Mouse (Mus musculus) large intestine, adult 2 months (tissue): ENCODE results near the gene Smad3. TPM values are rescaled to one million over a fixed set of nuclear protein-coding genes. Genes with fewer than 3 reads are reported as not detected.

Experiments
- DNase-seq: peaks from one replicate; pipeline ENCODE4 v3.0.0-alpha.2; 2012; ENCODE audit warnings: low read depth, low spot score
- WGBS: fragments of 180-500 bp; shearing (Covaris S2); methylation state at CpG from one replicate; pipeline ENCODE4 v1.1.7; 2018; 5-methylcytosine and 5-hydroxymethylcytosine counted together
- polyA plus RNA-seq: library from polyadenylated mRNA; depleted of rRNA; stranded (reverse); fragments of >200 nt; gene quantifications from 2 replicates; pipeline ENCODE4 v1.2.3, GENCODE M21; 2012

Smad3 gene
- polyA plus RNA-seq, 1 experiment, result 16.2 TPM

DNA sequence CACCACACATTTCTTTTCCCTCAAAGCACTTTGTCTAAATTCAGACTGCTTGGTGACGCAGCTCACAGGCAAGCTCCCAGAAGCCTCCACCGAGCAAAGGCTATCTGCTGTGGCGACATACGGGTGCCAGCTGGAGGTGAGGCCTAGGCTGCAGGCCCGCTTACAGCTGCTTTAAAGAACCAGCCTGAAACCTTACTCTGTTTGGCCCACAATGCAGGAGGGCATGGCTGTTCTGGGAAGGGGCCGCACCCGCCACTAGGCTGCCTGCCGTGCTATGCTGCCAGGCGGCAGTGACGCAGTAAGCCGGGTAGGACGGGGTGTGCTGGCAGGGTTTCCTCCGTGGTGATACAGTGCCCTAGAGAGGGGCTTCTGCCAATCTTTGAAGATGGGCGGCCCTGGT is 106.9 kb downstream of the Smad3 start:
- WGBS, result 79% methylated on average over 14 of the region's 14 CpGs
- DNase-seq, result no peak

DNA sequence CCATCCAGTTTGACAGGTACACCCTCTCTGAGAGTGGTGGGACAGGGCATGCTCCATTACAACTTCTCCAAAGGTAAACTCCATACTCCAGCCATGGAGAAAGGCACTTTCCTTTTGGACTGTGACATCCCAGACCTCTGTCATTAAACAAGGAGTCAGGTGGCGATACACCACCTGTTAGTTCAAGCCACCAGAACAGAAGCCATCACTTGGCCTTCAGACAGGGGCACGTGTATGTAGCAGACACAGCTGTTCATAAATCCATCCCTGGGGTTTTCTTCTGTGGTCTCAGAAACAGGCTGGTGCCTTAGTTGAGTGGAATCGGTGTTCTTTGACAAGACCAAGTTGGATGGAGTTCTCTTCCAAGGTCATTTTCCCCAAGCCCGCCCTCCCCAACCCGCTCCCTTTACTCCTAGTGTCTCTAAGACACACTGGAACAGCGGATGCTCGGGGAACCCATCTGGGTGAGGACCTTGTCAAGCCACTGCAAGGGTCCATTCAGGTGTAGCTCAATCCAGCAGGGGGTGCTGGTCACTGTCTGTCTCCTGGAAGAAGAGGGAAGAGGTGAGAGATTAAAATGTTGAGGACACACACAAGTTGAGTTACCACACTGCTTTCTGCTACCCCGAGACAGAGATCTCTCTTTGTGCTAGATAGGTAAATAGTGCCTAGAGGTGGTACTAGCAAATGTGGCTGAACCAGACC is 107.8 kb downstream of the Smad3 start:
- 86% methylated on average over 8 of the region's 8 CpGs for WGBS
- DNase-seq, result no peak

DNA sequence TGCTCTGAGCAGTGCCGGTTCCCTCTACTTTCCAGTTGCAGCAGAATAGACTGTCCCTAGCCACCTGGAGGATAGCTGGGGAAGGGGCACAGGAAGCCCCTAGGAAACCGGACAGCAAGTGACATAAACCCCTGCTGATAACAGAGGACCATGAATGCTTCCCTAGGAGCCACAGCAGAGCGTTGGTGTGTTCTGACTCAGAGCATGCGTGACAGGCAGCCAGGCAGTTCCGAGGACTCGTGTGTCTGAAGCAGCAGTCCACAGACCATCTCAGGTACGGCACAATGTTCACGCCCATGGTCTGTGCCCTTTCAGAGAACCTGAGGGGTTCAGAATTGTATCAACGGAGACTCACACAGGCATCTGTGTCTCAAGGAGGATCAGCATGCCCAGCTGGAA is 109.3 kb downstream of the Smad3 start:
- no peak for DNase-seq
- WGBS, result 86% methylated on average over 9 of the region's 9 CpGs

DNA sequence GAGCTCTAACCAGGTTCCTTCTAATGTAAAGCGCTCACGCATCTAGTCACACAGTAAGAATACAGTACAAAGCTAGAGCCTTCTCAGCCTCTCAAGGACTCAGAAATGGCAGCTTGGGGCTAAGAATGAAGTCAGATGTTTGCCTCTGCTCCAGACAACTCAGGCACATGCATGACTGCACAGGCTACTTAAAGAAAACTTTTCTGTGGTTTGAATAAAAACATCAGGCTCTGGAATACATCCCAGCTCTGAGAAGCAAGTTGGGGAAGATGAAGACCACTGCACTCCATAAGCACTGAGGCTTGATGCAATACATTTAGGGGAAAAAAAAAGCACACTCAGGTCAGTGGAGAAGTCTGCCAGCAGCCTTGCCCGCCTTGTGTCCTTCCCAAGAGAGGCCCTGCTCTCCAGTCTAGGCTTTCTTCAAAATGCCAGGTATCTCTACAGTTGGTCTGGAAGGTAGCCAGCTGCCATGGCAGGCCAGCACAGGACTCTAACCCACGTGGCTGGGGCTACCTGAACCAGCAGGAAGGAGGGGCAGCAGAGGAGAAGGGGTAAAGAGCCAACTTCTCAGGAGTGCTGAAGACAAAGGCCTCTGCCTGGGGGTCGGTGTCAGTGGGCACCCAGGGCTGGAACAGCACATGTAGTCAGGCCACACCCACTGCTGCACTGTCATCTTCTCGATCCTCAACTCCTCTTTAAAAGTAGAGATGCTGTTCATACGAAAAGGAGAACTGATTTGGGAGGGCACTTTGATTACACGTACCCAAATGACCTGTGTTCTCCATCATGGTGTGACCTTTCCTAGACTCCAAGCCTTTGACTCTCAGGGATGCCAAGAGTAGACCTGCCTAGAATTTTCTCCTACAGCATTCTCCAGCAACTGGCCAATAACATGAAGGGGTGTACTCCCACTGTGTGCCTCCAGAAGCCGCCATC is 109.9 kb downstream of the Smad3 start:
- 71% methylated on average over 9 of the region's 9 CpGs for WGBS

DNA sequence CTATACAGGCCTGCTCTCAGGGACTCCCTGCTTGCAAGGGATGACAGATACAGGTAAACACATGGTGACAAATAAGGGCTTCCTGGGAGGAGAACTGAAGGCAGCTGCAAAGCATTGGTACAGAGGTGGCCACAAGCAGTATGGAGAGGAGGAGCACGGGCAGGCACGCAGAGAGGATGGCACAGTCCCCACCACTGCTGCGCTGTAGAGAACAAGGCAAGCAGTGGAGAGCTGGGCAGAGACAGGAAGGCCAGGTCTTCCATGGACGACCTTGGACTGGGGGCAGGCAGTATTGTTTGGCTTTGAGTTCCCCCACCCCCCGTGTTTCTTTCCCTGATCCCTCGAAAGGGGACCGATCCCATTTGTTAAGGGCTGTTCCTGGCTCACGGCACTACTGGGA is 112.7 kb downstream of the Smad3 start:
- DNase-seq, result no peak
- 80% methylated on average over 8 of the region's 8 CpGs for WGBS

More for the DNA sequence above, 109.9 kb downstream of the Smad3 start:
- DNase-seq, result no peak

DNA sequence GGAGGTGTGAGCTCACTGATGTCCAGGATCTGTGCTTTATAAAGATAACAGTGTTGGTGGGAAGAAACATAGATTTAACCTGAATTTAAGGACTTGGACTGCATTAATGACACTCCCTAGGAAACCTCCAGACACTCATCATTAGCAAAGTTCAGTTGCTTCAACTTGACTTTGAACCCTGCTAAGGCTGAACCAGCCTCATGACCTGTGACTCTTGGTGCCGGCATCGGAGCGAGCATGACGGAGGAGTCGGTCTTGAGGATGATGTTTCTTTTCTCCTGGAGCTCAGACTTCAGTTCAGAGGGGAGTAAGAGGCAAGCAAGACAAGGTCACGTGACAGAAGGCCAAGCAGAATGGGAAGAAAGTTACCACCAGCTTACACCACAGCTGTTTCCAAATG is 113.8 kb downstream of the Smad3 start:
- WGBS, result 92% methylated on average over 6 of the region's 6 CpGs
- no peak for DNase-seq

DNA sequence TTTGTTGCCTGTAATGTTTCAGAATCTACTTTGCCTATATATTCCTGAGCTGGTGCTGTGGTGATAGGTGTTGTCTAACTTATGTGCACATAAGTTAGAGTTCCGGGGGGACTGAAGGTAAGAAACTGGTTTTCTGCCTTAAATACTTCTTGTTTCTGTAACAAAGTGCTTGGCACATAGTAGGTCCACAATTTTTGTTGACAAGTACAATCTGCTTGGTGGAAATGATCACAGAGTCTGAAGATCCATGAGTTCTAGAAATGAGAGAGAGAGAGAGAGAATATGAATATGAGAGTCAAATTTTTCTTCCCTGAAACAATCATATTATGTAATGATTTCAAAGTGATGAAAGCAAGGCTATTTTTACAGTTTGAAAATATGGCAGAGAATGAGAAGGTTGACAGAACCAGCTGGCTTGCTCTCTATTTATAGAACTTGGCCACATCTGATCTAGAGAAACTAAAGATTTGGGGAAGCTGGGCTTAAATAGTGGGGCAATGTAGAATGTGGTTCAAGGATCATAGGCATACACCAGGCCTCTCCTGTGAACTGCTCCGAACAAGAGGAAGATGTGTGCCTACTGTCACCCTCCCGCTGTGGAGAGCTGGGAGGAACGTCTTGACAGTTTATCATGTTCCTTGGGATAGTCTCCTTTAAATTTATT is 115.7 kb downstream of the Smad3 start:
- 81% methylated on average over 4 of the region's 4 CpGs for WGBS
- no peak for DNase-seq

DNA sequence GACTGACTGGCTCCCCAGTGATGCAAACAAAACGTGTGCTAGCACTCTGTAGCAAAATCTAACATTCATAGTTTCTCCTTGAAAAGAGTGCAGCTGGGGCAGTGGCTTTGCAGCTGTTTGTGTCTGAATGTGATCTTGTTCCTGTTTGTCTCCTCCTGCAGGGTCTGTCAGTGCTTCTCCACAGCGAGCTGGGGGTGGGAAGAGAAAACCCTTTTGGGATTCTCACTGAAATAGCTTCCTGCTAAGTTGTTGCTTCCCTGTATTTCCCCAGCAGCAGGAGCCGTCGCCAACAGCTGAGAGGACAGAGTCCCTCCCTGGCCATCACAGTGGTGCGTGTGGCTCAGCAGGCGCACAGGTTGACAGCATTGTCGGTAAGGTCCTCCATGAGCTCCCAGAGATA is 121.7 kb downstream of the Smad3 start:
- no peak for DNase-seq
- 83% methylated on average over 7 of the region's 7 CpGs for WGBS

DNA sequence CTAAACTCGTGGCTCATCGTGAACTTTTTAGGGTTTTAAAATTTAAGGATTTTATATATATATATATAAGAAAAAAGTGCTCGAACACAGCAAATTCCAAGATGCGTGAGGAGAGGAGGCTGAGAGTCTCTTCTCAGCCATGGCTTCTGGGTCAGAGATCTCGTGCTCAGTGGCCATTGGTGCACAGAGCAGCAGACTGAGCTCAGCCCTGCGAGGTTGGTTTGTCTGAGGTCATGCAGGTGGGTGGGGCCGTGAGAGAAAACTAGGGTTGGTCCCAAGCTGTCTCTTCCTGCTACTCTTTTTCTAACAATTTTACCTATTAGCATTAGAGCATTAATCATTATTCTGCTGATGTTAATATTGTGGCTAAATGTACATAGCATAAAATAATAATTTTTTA is 124.5 kb downstream of the Smad3 start:
- no peak for DNase-seq
- 73% methylated on average over 7 of the region's 7 CpGs for WGBS

DNA sequence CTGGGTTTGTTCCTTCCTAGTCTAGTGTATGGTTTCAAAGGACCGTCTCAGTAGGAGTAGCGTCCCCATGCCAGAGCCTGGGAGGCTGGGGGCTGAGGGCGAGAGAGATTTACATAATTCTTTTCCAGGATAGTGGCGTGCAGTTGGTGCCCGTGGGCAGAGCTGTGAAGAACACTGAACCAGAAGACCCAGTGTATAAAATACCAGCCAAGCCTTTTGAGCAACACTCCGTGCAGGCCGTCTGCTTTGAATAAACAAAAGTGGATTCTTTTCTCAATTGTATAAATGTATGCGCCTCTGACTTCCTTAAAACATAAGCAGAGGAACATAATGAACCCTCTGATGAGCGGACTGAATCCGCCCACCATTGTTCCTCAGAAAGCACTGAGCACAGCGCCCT is 124.9 kb downstream of the Smad3 start:
- DNase-seq, result no peak
- WGBS, result 71% methylated on average over 11 of the region's 11 CpGs

DNA sequence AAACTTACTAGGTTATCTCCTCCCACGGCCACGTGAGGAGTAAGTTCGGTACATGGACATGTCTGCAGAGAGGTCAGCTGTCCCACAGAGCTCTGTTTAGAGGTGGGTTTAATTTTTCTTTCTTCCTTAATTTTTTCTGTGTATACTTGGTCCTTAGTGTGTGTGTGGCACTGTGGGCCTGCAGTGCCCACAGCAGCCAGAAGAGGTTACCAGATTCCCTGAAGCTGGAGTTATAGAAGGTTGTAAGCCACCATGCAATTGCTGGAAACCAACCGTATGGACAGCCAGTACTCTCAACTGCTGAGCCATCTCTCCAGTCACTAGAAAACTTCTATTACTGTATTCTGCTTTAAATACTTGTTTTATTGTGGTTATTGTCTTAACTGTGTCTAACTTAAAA is 125.7 kb downstream of the Smad3 start:
- no peak for DNase-seq
- 96% methylated on average over 4 of the region's 4 CpGs for WGBS

DNA sequence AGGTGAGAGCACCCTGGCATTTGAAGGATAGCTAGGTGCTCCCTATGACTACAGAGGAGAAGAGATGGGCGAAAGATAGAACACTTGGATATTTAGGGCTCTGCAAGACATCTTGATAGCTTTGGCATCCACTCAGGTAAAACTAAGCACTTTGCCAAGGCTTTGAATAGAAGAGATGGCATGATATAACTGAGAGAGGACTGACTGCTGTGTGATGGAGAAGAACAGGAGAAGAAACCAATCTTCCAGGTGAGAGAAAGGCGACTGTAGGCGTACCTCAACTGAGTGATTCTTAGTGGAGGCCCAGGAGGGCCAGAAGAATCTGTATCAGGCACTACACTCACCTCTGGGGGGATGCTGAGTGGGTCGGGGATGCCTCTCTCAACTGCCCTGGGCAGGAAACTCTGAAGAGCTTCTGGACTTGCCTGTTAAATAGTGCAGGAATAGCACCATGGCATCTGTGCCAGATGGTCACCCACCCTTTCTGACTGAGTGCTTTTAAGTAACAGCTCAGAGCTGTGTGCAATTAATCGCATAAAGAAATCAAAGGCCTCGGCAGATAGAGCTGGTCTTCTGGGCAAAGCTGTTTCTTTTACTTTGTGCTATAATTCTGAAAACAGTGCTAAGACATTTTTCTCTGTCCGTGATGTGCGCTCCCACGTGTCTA is 132.6 kb downstream of the Smad3 start:
- WGBS, result 92% methylated on average over 9 of the region's 9 CpGs
- DNase-seq, result no peak

DNA sequence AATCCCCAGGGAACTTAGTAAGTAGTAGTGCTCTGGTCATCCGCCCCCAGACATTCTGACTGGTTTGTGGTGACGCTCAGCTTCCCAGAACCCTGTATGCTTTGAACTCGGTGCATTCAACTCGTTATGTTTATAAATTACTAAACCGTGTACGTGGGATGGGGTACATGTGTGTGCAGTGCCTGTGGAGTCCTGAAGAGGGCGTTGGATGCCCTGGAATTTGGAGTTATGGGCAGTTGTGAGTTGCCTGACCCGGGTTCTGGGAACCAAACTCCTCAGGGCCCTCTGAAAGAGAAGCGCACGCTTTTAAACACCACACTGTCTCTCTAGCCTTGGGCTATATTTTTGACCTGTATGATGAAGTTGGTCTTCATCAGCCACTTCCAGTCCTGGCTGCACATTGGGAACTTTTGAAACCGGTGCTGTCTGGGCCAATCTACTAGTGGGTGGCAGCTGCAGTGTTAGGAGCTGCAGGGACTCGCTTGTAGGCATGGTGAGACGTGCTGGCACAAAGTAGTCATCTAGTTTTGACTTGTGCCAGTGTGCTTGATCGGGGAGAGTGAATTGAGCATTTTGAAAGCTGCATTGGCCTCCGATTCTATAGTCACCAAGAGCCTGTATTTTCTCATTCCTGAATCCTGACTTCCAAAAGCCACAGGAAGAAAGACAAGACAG is 133.8 kb downstream of the Smad3 start:
- no peak for DNase-seq
- WGBS, result 90% methylated on average over 15 of the region's 15 CpGs

DNA sequence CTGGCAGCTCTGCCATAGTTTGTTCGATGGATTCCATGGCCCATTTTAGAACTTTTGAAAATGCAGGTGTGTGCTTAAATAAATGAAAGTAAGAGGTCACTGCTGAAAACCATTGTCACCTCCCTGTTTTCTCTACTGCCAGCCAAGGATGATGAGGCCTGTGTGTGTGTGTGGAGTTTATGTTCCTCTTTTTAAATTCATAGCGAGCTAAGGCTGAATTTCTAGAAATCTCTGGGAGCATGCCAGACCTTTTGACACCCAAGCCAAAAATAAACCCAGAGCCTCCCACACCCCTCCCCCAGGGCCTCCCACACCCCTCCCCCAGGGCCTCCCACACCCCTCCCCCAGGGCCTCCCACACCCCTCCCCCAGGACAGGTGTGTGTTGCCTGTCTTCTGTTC is 139.8 kb downstream of the Smad3 start:
- WGBS, result 91% methylated on average over 2 of the region's 2 CpGs
- DNase-seq, result no peak

DNA sequence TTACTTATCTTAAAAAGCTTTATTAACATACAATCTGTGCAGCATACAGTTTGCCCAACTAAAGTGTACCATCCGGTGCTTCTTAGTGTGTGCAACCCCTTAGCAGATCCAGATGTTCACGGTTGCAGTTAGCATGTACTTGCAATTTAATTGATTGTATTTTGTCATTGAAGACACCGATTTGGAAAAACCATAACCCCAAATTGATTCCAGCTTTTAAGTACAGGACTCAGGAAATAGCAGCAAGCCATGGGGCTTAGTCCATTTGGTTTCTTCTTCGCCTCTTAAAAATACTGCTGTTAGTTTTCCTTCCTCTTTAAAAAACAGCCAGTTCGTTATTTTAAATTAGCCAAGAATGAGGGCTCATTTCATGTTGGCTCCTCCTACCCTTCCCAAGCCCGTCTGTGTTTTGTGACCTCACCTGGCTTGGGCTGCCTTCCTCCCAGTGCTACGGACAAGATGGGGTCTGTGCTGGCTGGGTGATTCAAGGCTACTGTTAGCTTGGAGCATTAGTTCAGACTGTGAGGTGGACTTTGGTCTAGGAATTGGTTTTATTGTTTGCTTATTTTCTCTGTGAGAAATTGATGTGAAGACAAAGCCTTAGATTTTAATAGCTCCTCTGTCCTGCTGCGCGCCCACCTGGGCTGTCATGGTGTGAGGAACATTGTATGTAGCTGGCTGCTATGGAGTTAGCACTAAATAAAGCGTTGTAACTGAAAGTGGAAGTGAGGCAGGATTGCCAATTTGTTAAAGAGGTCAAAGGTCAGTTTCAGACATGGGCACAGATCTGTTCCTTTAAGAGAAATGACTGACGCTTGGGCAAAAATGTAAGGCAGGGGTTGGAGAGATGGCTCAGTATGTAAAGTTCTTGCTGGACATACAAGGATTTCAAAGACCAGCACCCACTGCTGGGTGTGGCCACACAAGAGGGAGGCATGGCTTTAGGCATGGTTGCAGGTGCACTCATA is 143.5 kb downstream of the Smad3 start:
- DNase-seq, result no peak

DNA sequence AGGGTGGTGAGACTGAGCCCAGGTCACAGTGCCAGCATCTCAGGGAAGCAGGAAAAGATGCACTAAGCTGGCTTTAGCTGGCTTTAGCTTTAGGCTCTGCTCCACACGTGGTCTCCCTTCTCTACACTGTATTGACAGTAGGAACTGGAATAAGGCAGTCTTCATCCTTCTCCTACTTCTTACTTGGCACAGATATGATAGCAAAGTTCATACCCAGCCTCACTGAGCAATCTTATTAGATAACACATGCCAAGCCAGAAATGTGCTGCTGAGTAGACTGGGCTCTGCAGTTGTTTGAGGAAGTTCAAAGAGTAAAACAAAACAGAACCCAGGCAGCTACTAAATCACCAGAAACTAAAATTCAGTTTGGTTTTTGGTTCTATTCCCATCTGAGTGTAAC is 144.2 kb downstream of the Smad3 start:
- no peak for DNase-seq
- 0% methylated on average over 1 of the region's 1 CpGs for WGBS

More for the DNA sequence above, 143.5 kb downstream of the Smad3 start:
- WGBS, result 26% methylated on average over 11 of the region's 11 CpGs

DNA sequence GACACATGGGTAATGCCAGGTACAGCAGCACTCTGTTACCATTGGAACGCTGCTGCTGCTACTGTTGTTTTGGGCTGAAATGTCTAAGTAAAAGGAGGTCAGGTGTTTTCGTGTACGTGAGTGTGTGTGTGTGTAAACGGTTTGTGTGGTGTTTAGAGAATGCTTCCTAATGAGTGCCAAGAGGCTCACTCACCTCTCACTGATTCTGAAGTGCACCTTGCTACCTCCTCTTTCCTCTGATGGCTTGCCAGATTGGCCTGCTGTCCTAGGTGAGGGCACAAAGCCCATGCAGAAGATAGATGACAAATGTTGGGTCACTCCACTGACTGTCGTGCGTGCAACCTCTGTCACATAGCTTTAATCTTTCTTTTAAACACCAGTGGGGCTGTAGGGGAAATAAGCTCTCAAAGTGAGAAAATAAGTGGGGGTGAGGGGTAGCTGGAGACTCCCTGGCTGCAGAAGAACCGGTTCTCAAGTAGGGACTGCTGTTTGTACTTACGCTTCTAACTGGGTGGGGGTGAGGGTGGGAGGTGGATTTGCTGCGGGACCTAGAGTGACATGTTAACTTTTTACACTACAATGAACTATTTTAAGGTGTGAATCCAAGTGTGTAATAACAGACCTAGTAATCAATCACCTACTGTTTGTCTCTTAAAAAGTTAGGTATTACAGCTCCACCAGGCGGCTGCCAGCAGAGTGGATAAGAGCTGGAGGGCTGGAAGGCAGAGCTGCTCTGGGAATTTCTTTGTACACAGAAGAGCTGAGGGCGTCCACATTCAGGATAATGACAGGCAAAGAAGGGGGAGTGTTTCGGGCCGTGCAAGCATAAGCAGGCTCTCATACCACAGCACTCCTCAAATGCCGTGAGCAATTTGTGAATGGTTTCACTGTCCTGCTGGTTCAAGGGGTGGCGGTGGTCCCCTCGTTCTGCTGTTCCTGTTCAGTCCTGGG is 145.0 kb downstream of the Smad3 start:
- 32% methylated on average over 16 of the region's 16 CpGs for WGBS
- DNase-seq, result no peak
